Mouse (Mus musculus): ENCODE measurements around the gene Them7.

- TF ChIP-seq POLR2A (IDR thresholded peaks at IDR 0.05; ENCODE audit: low read depth, low read length) (no peak), CTCF (IDR thresholded peaks at IDR 0.05; ENCODE audit: borderline replicate concordance, insufficient read depth, low read length) (no peak)
Observed at GRCm38 (mm10) chr2:105223606-105224005, 514 bp upstream of the Them7 start.

Data from embryonic fibroblast, embryonic 13.5 days (primary cell).